Mouse (Mus musculus) adrenal gland, adult 8-10 months (tissue): ENCODE measurements around the gene Pskh1. TPM values are rescaled to one million over a fixed set of nuclear protein-coding genes. Genes with fewer than 3 reads are reported as not detected.

Experiments used
- DNase-seq: peaks from one replicate; pipeline ENCODE4 v3.0.0; 2022
- total RNA-seq, 4 experiments: library from RNA; stranded (reverse); gene quantifications; 2 replicates each; pipeline ENCODE4 v1.2.4; 2022

Pskh1 gene
- total RNA-seq = 10 to 100 TPM; 34.1 to 36.1 (median 34.9) TPM

GRCm38 (mm10) chr8:105900180-105900940 lies at the start of gene Pskh1:
Gene Pskh1, plus strand, starts transcription at chr8:105900441.
- DNase-seq = peak; percentile 84

- DNase-seq = no peak
Observed at GRCm38 (mm10) chr8:105850611-105851010, 49.6 kb upstream of the Pskh1 start.

DNA sequence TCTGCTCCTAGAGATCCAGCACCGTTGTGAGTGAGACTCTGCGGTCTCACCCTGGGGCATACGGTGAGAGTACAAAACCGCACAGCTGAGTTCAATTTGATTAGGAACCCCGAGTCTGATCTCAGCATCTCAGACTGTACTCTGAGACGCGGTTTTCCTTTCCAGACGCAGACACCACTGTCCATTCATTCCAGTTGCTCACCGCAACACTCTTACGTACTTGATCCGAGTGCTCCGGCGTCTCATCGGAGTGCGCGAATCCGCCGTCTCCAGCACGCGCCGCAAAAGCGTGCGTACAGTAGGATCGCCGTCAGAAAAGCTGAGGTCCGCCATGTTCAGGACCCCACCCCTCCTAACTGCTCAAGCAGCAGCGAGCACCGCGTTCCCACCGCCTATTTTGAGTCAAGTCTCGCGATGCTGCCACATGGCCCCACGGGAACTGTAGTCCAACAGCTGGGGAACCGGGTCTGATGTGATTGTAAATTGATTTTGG lies 48.5 kb upstream of the Pskh1 start:
- DNase-seq = peak; percentile 87

- no peak for DNase-seq
Observed at GRCm38 (mm10) chr8:105852146-105852729, 48.0 kb upstream of the Pskh1 start.

GRCm38 (mm10) chr8:105853178-105853577 lies 47.1 kb upstream of the Pskh1 start, which contains the start of gene Cenpt:
Gene Cenpt, minus strand, starts transcription at chr8:105853278.
- no peak for DNase-seq

DNA sequence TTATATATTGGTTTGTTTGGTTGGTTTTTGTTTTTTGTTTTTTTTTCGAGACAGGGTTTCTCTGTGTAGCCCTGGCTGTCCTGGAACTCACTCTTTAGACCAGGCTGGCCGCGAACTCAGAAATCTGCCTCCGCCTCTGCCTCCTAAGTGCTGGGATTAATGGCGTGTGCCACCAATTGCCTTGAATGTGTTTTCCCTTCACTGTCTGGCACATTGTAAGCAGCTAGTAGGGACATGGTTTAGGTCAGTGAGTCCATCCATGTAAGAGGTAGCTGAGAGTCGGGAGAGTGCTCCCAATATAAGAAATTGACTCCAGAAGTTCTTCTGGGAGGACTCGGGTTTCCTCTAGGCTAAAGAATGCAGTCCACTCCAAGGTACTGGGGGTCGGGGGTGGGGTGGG lies 45.9 kb upstream of the Pskh1 start:
- DNase-seq = no peak

- peak; percentile 86 for DNase-seq
Observed at GRCm38 (mm10) chr8:105854715-105855216, 45.5 kb upstream of the Pskh1 start, which contains the start of gene Thap11. Gene Thap11, plus strand, starts transcription at chr8:105855132.

DNA sequence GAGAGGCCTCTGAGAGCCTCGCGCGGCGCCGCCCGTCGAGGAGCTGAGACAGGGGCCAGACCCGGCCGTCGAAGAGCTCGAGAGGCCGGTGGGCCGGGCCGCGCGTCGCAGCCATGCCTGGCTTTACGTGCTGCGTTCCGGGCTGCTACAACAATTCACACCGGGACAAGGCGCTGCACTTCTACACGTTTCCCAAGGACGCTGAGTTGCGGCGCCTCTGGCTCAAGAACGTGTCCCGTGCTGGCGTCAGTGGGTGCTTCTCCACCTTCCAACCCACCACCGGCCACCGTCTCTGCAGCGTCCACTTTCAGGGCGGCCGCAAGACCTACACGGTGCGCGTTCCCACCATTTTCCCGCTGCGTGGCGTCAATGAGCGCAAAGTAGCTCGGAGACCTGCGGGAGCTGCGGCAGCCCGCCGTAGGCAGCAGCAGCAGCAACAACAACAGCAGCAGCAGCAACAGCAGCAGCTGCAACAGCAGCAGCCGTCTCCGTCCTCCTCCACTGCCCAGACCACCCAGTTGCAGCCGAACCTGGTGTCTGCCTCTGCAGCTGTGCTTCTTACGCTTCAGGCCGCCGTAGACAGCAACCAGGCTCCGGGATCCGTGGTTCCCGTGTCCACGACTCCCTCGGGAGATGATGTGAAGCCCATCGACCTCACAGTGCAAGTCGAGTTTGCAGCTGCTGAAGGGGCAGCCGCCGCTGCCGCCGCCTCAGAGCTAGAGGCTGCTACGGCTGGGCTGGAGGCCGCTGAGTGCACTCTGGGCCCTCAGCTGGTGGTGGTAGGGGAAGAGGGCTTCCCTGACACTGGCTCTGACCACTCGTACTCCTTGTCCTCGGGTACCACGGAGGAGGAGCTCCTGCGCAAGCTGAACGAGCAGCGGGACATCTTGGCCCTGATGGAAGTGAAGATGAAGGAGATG lies 44.7 kb upstream of the Pskh1 start:
- peak; percentile 55 for DNase-seq

DNA sequence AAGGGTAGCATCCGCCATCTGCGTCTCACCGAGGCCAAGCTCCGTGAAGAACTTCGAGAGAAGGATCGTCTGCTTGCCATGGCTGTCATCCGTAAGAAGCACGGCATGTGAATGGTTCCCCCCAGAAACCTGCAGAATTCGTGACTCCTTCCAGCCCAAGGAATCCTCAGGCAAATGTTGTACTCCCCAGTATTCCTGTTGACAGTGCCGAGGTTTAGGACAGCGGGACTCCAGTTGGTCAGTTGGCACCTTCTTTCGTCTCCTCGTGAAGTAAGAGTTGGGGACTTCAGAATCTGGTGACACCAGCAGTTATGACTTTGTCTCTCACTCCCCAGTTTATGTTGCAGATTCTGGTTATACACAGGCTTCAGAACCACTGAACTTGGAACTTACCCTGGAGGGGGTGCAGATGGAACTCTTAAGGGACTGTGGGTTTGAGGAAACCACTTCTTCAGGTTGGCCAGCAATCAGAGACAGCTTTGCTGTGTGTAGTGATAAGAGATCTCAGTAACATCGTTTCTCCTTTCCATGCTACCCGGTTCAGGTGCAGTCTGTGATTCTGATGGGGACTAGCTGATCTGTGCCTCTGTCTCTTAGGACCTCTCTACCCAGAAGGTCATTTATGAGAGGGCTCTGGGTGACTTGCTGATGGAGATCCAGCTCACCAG lies 43.9 kb upstream of the Pskh1 start:
- no peak for DNase-seq

DNA sequence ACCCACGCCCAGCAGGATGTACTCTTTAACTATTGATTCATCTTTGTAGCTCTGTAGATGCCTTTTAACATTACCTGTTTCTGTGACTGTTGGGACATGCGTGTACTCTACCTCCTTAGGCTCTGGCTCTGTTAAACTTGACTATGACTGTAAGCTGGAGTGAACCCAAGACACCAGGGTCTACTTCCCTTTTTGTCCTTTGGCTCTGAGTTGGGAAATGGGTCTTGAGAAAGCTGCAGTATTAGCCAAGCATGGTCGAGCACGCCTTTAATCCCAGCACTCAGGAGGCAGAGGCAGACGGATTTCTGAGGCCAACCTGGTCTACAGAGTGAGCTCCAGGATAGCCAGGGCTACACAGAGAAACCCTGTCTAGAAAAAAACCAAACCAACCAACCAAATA lies 41.7 kb upstream of the Pskh1 start:
- DNase-seq = no peak

DNA sequence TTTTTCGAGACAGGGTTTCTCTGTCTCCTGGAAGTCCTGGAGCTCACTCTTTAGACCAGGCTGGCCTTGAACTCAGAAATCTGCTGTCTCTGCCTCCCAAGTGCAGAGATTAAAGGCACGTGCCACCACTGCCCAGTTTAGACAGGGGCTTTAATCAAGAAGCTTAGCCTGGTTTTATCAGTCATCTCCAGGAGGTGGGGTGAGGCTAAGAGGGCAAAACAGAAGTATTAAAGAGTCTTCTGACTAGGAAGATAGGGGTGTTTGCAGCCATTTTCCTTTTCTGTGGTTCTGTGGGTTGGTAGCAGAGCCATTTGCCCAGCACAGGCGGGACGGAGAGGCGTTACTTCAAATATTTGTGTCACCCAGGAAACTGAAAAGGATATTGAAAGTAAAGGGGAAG lies 40.9 kb upstream of the Pskh1 start:
- no peak for DNase-seq

GRCm38 (mm10) chr8:105860143-105860981 lies 39.9 kb upstream of the Pskh1 start, which contains the start of gene Nutf2:
Gene Nutf2, plus strand, starts transcription at chr8:105860580.
- peak; percentile 97 for DNase-seq

- DNase-seq = no peak
Observed at GRCm38 (mm10) chr8:105861951-105862350, 38.3 kb upstream of the Pskh1 start.

DNA sequence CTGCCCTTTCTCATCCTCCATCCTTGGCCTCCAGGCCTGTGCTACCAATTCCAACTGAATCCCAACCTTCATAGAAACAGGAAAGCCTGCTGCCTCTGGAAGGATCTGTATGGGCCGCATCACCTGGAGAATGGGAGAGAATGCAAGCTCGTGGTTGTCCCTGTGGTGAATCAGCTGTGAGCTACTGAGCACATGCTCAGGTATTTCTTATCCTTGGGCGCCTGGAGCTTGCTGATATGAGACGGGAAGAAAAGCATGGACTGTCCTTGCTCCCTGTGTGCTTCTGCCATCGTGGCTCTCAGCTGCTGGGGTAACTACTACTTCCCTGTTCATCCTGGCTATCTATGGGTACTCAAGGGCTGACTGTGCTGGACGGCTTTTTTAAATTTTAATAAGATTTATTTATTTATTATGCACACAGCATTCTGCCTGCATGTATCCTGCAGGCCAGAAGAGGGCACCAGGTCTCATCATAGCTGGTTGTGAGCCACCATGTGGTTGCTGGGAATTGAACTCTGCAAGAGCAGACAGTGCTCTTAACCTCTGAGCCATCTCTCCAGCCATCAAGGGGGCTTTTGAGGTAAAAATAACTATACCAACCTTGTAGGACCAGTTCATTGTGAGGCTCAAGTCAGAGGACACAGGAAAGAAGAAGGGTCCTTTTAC lies 33.7 kb upstream of the Pskh1 start:
- no peak for DNase-seq

- DNase-seq = no peak
Observed at GRCm38 (mm10) chr8:105874301-105874700, 25.9 kb upstream of the Pskh1 start.

- DNase-seq = peak; percentile 67
Observed at GRCm38 (mm10) chr8:105880754-105881520, 19.3 kb upstream of the Pskh1 start, which contains the start of gene Edc4. Gene Edc4, plus strand, starts transcription at chr8:105880881.

GRCm38 (mm10) chr8:105889756-105890465 lies 10.3 kb upstream of the Pskh1 start:
- DNase-seq = no peak

GRCm38 (mm10) chr8:105890870-105891269 lies 9.4 kb upstream of the Pskh1 start:
- DNase-seq = no peak

GRCm38 (mm10) chr8:105892432-105892831 lies 7.8 kb upstream of the Pskh1 start:
- no peak for DNase-seq
